Comparison of ENCODE assay signal across 8 mouse cellular contexts in the genomic region with DNA sequence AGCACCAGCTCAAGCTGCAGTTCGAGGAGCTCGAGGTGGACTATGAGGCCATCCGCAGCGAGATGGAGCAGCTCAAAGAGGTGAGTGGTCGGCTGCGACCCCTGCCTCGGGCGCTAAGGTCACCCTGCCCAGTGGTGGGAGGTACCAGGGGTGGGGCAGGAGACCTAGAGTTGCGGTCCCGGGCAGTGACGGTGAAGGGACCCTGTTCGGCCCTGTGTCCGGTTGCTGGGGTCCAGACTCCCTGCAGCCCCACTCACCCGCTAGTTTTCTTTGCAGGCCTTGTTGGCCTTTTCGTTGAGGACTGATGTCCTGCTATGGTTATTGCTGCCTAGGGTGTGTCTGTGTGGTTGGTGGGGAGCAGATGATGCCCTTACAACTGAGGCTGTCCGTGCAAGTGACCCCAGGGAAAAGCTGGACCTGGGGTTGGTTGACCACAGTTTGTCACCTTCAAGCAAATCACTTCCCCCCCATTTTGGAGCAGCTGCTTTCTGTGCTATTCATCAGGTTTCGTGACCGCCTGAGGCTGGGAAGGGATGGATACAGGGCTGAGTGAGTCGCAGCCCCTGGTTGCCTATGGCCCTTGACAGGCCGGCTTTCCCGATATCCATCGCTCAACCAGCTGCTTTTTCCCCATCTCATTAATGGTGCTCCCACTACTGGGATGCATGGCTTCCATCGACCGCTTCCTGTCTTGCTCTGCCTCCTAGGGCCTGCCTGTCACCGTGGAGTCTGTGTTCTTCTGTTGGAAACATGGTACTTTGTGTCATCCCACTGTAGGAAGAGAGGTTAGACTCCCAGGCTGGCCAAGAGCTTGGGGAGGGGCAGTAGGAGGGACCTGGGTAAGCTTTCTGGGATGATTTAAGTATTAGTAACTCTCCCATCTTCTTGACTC. TPM values are rescaled to one million over a fixed set of nuclear protein-coding genes. Genes with fewer than 3 reads are reported as not detected.
DNase-seq lines count a peak whose midpoint lies in the region; ATAC-seq and TF ChIP-seq lines count a peak whose summit lies in the region.

No protein-coding gene starts in this region.

- no peak for TF ChIP-seq CTCF in lung, postnatal 0 days (IDR thresholded peaks at IDR 0.05)
- TF ChIP-seq CTCF in midbrain, postnatal 0 days (IDR thresholded peaks at IDR 0.05), result no peak

- intact Hi-C loops in left cerebral cortex, postnatal 25 days (cut with DNase I), result loop anchor here (2.0 kb wide), 1 partner anchor 311 kb away; the partner anchor contains the start of genes Cenpp and Nol8
- intact Hi-C loops in gastrocnemius, postnatal 14 days (cut with DNase I; ENCODE audit: low total_unique reads), result no loop called here

- H3K4me1 ChIP-seq in lung, postnatal 0 days (ENCODE audit: insufficient read depth, low read depth, low read length), result peaks cover 38% of the 10 kb centered on the region
- peaks cover 44% of the 10 kb centered on the region for H3K4me1 ChIP-seq in embryonic facial prominence, embryonic 15.5 days
- peaks cover 37% of the 10 kb centered on the region for H3K4me1 ChIP-seq in intestine, embryonic 15.5 days (replicated peaks)
- peaks cover 16% of the 10 kb centered on the region; the same call in 1 of the 2 replicates for H3K4me1 ChIP-seq in midbrain, postnatal 0 days (ENCODE audit: insufficient read depth, low read length)

- H3K9me3 ChIP-seq in lung, postnatal 0 days (ENCODE audit: low read length), result no peaks in the 10 kb centered on the region
- no peaks in the 10 kb centered on the region for H3K9me3 ChIP-seq in embryonic facial prominence, embryonic 15.5 days (replicated peaks)
- H3K9me3 ChIP-seq in intestine, embryonic 15.5 days, result no peaks in the 10 kb centered on the region
- H3K9me3 ChIP-seq in midbrain, postnatal 0 days (ENCODE audit: low read length), result no peaks in the 10 kb centered on the region

- peak overlapping the region; percentile 85 for H3K9ac ChIP-seq in lung, postnatal 0 days (replicated peaks; ENCODE audit: low read depth)
- H3K9ac ChIP-seq in embryonic facial prominence, embryonic 15.5 days, result peak overlapping the region; percentile 97
- peak overlapping the region; percentile 72 for H3K9ac ChIP-seq in intestine, embryonic 15.5 days
- peak overlapping the region; percentile 87 for H3K9ac ChIP-seq in midbrain, postnatal 0 days (replicated peaks; ENCODE audit: low read length, poor library complexity, severe bottlenecking)

- H3K27me3 ChIP-seq in lung, postnatal 0 days (replicated peaks; ENCODE audit: insufficient read depth, low read length), result no peaks in the 10 kb centered on the region
- H3K27me3 ChIP-seq in embryonic facial prominence, embryonic 15.5 days, result no peaks in the 10 kb centered on the region
- H3K27me3 ChIP-seq in intestine, embryonic 15.5 days (replicated peaks), result no peaks in the 10 kb centered on the region
- H3K27me3 ChIP-seq in midbrain, postnatal 0 days (ENCODE audit: insufficient read depth, low read length), result no peaks in the 10 kb centered on the region

- peak overlapping the region; percentile 62 for H3K27ac ChIP-seq in lung, postnatal 0 days (ENCODE audit: low read length)
- H3K27ac ChIP-seq in embryonic facial prominence, embryonic 15.5 days (replicated peaks), result peak overlapping the region; percentile 63
- H3K27ac ChIP-seq in intestine, embryonic 15.5 days, result peak overlapping the region; percentile 41
- H3K27ac ChIP-seq in midbrain, postnatal 0 days (ENCODE audit: low read depth, low read length), result peak overlapping the region; percentile 88; the same call in 1 of the 2 replicates

- H3K4me3 ChIP-seq in lung, postnatal 0 days (ENCODE audit: low read depth, low read length), result peak overlapping the region; percentile 87
- H3K4me3 ChIP-seq in embryonic facial prominence, embryonic 15.5 days (replicated peaks), result peak overlapping the region; percentile 96
- peak overlapping the region; percentile 63 for H3K4me3 ChIP-seq in intestine, embryonic 15.5 days (replicated peaks)
- peak overlapping the region; percentile 90 for H3K4me3 ChIP-seq in midbrain, postnatal 0 days (ENCODE audit: low read depth, low read length)

- 4% methylated on average over 25 of the region's 25 CpGs for WGBS in lung, postnatal 0 days
- WGBS in embryonic facial prominence, embryonic 15.5 days, result 4% methylated on average over 25 of the region's 25 CpGs
- 7% methylated on average over 25 of the region's 25 CpGs for WGBS in intestine, embryonic 15.5 days
- 6% methylated on average over 25 of the region's 25 CpGs for WGBS in midbrain, postnatal 0 days

- DNase-seq in lung, postnatal 0 days (ENCODE audit: low spot score), result no peak
- DNase-seq in lung, postnatal 36 days, result no peak
- no peak for DNase-seq in midbrain, postnatal 0 days (ENCODE audit: low spot score)
- no peak for DNase-seq in natural killer cell, adult 2 months (ENCODE audit: low spot score in 2 of 2)
- no peak for DNase-seq in left cerebral cortex, postnatal 25 days (ENCODE audit: low spot score in 2 of 2)
- no peak for DNase-seq in gastrocnemius, postnatal 14 days

- TF ChIP-seq EP300 in lung, postnatal 0 days (IDR thresholded peaks at IDR 0.05), result no peak

- peak; percentile 0; the same call in 1 of the 2 replicates for ATAC-seq in lung, postnatal 0 days
- ATAC-seq in embryonic facial prominence, embryonic 15.5 days (ENCODE audit: insufficient number of reproducible peaks, low FRiP score, low TSS enrichment, low read depth), result no peak
- peak; percentile 42; the same call in 1 of the 2 replicates for ATAC-seq in intestine, embryonic 15.5 days
- peak; percentile 10; the same call in 1 of the 2 replicates for ATAC-seq in midbrain, postnatal 0 days (ENCODE audit: low FRiP score)

- H3K4me2 ChIP-seq in lung, postnatal 0 days (replicated peaks; ENCODE audit: low read depth, low read length), result peak overlapping the region; percentile 88
- H3K4me2 ChIP-seq in embryonic facial prominence, embryonic 15.5 days (replicated peaks), result peak overlapping the region; percentile 76
- H3K4me2 ChIP-seq in intestine, embryonic 15.5 days (replicated peaks), result peak overlapping the region; percentile 81
- H3K4me2 ChIP-seq in midbrain, postnatal 0 days (ENCODE audit: low read depth, low read length, poor library complexity, severe bottlenecking), result peak overlapping the region; percentile 93

- no peaks in the 10 kb centered on the region for H3K36me3 ChIP-seq in lung, postnatal 0 days (ENCODE audit: insufficient read depth, low read length)
- H3K36me3 ChIP-seq in embryonic facial prominence, embryonic 15.5 days, result no peaks in the 10 kb centered on the region
- no peaks in the 10 kb centered on the region for H3K36me3 ChIP-seq in intestine, embryonic 15.5 days
- H3K36me3 ChIP-seq in midbrain, postnatal 0 days (ENCODE audit: insufficient read depth, low read length), result no peaks in the 10 kb centered on the region

RNA-seq across cellular contexts. Expression of gene Bicd2, which starts 0.7 kb away (rescaled TPM):
- polyA plus RNA-seq in lung, postnatal 0 days (2015; fragmentation: Nextera tagmentation; extraction: Ambion mirVana), result 32.5 and 40.2 TPM in 2 replicates
- 36.0 and 38.7 TPM in 2 replicates for polyA plus RNA-seq in embryonic facial prominence, embryonic 15.5 days (2015; fragmentation: Nextera tagmentation; extraction: Ambion mirVana)
- polyA plus RNA-seq in intestine, embryonic 15.5 days (2015; fragmentation: Nextera tagmentation; extraction: Ambion mirVana), result 19.1 and 19.5 TPM in 2 replicates
- 49.3 and 50.4 TPM in 2 replicates for total RNA-seq in midbrain, postnatal 0 days (2014; rRNA removed)
- polyA plus RNA-seq in midbrain, postnatal 0 days (2015; fragmentation: Nextera tagmentation; extraction: Ambion mirVana), result 24.0 and 24.1 TPM in 2 replicates
- total RNA-seq in left cerebral cortex, postnatal 25 days (2021), result 10 to 100 TPM; 48.5 to 51.0 TPM
- 10 to 100 TPM; 20.5 to 21.2 TPM for total RNA-seq in gastrocnemius, postnatal 14 days (2021)

RNA-seq across cellular contexts. Expression of gene Fgd3, which starts 22.0 kb away (rescaled TPM):
- 0.37 and 0.56 TPM in 2 replicates for polyA plus RNA-seq in lung, postnatal 0 days (2015; fragmentation: Nextera tagmentation; extraction: Ambion mirVana)
- polyA plus RNA-seq in embryonic facial prominence, embryonic 15.5 days (2015; fragmentation: Nextera tagmentation; extraction: Ambion mirVana), result 0.45 and 0.65 TPM in 2 replicates
- 0.94 and 0.95 TPM in 2 replicates for polyA plus RNA-seq in intestine, embryonic 15.5 days (2015; fragmentation: Nextera tagmentation; extraction: Ambion mirVana)
- 9.3 and 12.0 TPM in 2 replicates for total RNA-seq in midbrain, postnatal 0 days (2014; rRNA removed)
- 2.1 and 2.4 TPM in 2 replicates for polyA plus RNA-seq in midbrain, postnatal 0 days (2015; fragmentation: Nextera tagmentation; extraction: Ambion mirVana)
- total RNA-seq in left cerebral cortex, postnatal 25 days (2021), result 1 to 10 TPM; 6.3 to 6.8 TPM
- total RNA-seq in gastrocnemius, postnatal 14 days (2021), result 1 to 10 TPM in 1 of 2 experiments, under 1 TPM in 1; 0.93 to 1.3 TPM
